Mouse (Mus musculus) stomach, embryonic 16.5 days (tissue): ENCODE results near the gene Mxra7. TPM values are rescaled to one million over a fixed set of nuclear protein-coding genes. Genes with fewer than 3 reads are reported as not detected.
"Not testable (repeated sequence)": the region's sequence is repeated elsewhere in the genome, so short reads cannot be mapped to it uniquely, and the experiment has no call there.

ENCODE experiments used
- ATAC-seq: fragments of 200-750 bp; cut with Nextera tagmentation; 2 replicates; pipeline ENCODE4 v1.8.0; 2017; ENCODE audit warnings: moderate number of reproducible peaks, moderate TSS enrichment; ENCODE audit not compliant: insufficient read depth, low FRiP score
- H3K27ac ChIP-seq: fragments of 300-500 bp; sonication (generic); 2 replicates; pipeline ENCODE4 v1.5.1; 2014; ENCODE audit warnings: low read length
- H3K27me3 ChIP-seq: fragments of 300-500 bp; sonication (generic); 2 replicates; pipeline ENCODE4 v1.6.1; 2014; ENCODE audit warnings: low read length, control low read depth, mixed read lengths; ENCODE audit not compliant: control insufficient read depth, insufficient read depth
- H3K36me3 ChIP-seq: fragments of 300-500 bp; sonication (generic); 2 replicates; pipeline ENCODE4 v1.6.1; 2014; ENCODE audit warnings: low read length; ENCODE audit not compliant: control insufficient read depth, insufficient read depth
- H3K4me1 ChIP-seq: fragments of 300-500 bp; sonication (generic); 2 replicates; pipeline ENCODE4 v1.6.1; 2014; ENCODE audit warnings: low read length, control low read depth, mixed read lengths; ENCODE audit not compliant: control insufficient read depth, insufficient read depth
- H3K4me2 ChIP-seq: fragments of 300-500 bp; sonication (generic); 2 replicates; pipeline ENCODE4 v1.6.1; 2014; ENCODE audit warnings: low read depth, low read length, mixed read lengths
- H3K4me3 ChIP-seq: fragments of 300-500 bp; sonication (generic); replicated peaks from 2 replicates; pipeline ENCODE4 v1.5.1; 2014; ENCODE audit warnings: mild to moderate bottlenecking, low read length
- H3K9ac ChIP-seq: fragments of 300-500 bp; sonication (generic); 2 replicates; pipeline ENCODE4 v1.6.1; 2014; ENCODE audit warnings: low read length
- H3K9me3 ChIP-seq: fragments of 300-500 bp; sonication (generic); replicated peaks from 2 replicates; pipeline ENCODE4 v1.6.1; 2016; ENCODE audit warnings: low read length, control low read depth; ENCODE audit not compliant: control insufficient read depth
- WGBS: fragments of 180-500 bp; shearing (Covaris S2); extraction: QIAGEN DNeasy Blood & Tissue Kit; methylation state at CpG from one replicate; pipeline ENCODE4 v1.1.7; 2014; 5-methylcytosine and 5-hydroxymethylcytosine counted together
- polyA plus RNA-seq: library from polyadenylated mRNA; unstranded; fragments of >200 nt; fragmentation: Nextera tagmentation; extraction: Ambion mirVana; gene quantifications from 2 replicates; pipeline ENCODE4 v1.2.1, GENCODE M21; 2015

Gene Mxra7
- polyA plus RNA-seq, 1 experiment from 2014 or later: 15.7 TPM

GRCm38 (mm10) chr11:116848877-116849178, 21.0 kb upstream of the Mxra7 start:
- peaks cover 16% of the 10 kb centered on the region for H3K4me1 ChIP-seq
- 73% methylated on average over 2 of the region's 2 CpGs for WGBS
- not testable (repeated sequence) for H3K27ac ChIP-seq, H3K9me3 ChIP-seq, H3K27me3 ChIP-seq, H3K4me3 ChIP-seq, H3K9ac ChIP-seq, H3K4me2 ChIP-seq, H3K36me3 ChIP-seq, ATAC-seq

- Histone ChIP-seq H3K9ac (no peak overlapping the region), H3K4me1 (peaks cover 16% of the 10 kb centered on the region), H3K27me3 (no peaks in the 10 kb centered on the region), H3K36me3 (peaks cover 5% of the 10 kb centered on the region; the same call in 1 of the 2 replicates), H3K27ac (no peak overlapping the region), H3K9me3 (no peaks in the 10 kb centered on the region), H3K4me3 (no peak overlapping the region), H3K4me2 (no peak overlapping the region)
- 67% methylated on average over 5 of the region's 5 CpGs for WGBS
- ATAC-seq: no peak
Measured at GRCm38 (mm10) chr11:116848086-116848876, 20.4 kb upstream of the Mxra7 start.

- Histone ChIP-seq H3K4me1 (peaks cover 16% of the 10 kb centered on the region), H3K27ac (no peak overlapping the region; the same call in 1 of the 2 replicates), H3K36me3 (peaks cover 5% of the 10 kb centered on the region; the same call in 1 of the 2 replicates), H3K9ac (no peak overlapping the region), H3K4me3 (no peak overlapping the region), H3K4me2 (no peak overlapping the region), H3K9me3 (no peaks in the 10 kb centered on the region), H3K27me3 (no peaks in the 10 kb centered on the region)
- 95% methylated on average over 3 of the region's 3 CpGs for WGBS
- no peak for ATAC-seq
Measured at GRCm38 (mm10) chr11:116847187-116848085, 19.6 kb upstream of the Mxra7 start.

GRCm38 (mm10) chr11:116846593-116847181, 18.8 kb upstream of the Mxra7 start:
- peaks cover 20% of the 10 kb centered on the region for H3K4me1 ChIP-seq
- no peak overlapping the region for H3K9ac ChIP-seq
- 0 out of 2 replicates have a peak overlapping the region, but pooled peaks have one; percentile 18 for H3K27ac ChIP-seq
- no peak for ATAC-seq
- H3K36me3 ChIP-seq: peaks cover 5% of the 10 kb centered on the region; the same call in 1 of the 2 replicates
- no peak overlapping the region for H3K4me2 ChIP-seq
- WGBS: 73% methylated on average over 4 of the region's 4 CpGs
- H3K4me3 ChIP-seq: no peak overlapping the region
- H3K27me3 ChIP-seq: no peaks in the 10 kb centered on the region
- H3K9me3 ChIP-seq: no peaks in the 10 kb centered on the region

DNA sequence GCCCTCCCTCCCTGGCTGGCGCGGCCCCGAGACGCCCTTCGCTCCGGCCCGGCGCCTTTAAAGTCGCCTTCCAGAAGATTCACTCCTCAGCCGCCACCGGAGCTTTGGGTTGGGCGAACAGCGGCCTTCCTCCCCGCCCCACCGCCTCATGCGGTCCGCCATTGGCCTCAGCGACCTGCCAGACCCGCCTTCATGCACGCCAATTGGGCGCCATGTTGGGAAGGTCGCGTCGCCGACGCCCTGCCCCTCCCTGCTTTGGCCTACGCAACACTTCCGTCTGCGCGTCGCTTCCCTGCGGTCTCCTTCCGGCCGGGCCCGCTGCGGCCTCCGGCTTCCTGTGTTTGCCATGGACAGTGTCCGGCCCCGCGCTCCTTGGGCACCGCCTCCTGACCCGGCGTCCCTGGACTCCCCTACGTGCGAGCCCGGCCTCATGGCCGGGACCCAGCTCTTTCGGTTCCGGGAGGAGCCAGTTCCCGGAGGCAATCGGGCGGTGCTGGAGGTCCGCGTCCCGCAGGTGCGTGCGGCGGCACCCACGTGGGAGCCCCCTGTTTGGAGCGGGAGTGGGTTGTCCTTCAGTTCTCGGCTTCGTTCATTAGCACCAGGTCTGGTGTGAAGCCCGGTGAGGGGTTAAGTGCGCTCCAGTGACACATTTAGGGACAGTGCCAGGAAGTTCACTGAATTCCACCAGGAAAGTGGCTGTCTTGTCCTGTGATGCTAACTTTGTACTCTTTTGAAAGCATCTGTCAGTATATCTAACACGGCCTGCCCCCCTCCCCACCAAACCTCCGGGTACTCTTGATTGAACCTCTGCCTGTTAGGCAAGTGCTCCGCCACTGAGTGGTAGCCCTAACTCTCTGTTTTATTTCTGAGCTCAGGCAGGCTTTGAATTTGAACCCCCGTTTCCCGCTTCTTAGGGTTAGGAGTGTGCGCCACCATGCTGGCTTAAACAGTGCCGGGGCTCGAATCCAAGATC, 15.7 kb upstream of the Mxra7 start, which contains the start of the genes Mettl23 and Jmjd6:
Gene Mettl23, plus strand, starts transcription at position 18 of the 973 bp plus-strand sequence.
Gene Jmjd6, minus strand, starts transcription at position 189 of the 973 bp plus-strand sequence.
- peak within 1 kb of the TSS; percentile 92 for H3K4me2 ChIP-seq
- H3K4me3 ChIP-seq: peak within 1 kb of the TSS; percentile 91
- no peaks in the 10 kb centered on the region for H3K9me3 ChIP-seq
- peaks cover 36% of the 10 kb centered on the region for H3K4me1 ChIP-seq
- under 1% methylated on average over 72 of the region's 72 CpGs for WGBS
- H3K36me3 ChIP-seq: peaks cover 16% of the 10 kb centered on the region
- H3K27ac ChIP-seq: peak within 1 kb of the TSS; percentile 100
- ATAC-seq: peak; percentile 95
- H3K9ac ChIP-seq: peak within 1 kb of the TSS; percentile 91
- H3K27me3 ChIP-seq: no peaks in the 10 kb centered on the region

GRCm38 (mm10) chr11:116842531-116843260, 14.8 kb upstream of the Mxra7 start:
- H3K9me3 ChIP-seq: no peaks in the 10 kb centered on the region
- peak overlapping the region; percentile 91 for H3K9ac ChIP-seq
- WGBS: under 1% methylated on average over 73 of the region's 73 CpGs
- H3K4me3 ChIP-seq: peak overlapping the region; percentile 91
- H3K4me2 ChIP-seq: peak overlapping the region; percentile 92
- peaks cover 35% of the 10 kb centered on the region for H3K4me1 ChIP-seq
- H3K27ac ChIP-seq: peak overlapping the region; percentile 100
- peak; percentile 75 for ATAC-seq
- H3K27me3 ChIP-seq: no peaks in the 10 kb centered on the region
- peaks cover 23% of the 10 kb centered on the region for H3K36me3 ChIP-seq

DNA sequence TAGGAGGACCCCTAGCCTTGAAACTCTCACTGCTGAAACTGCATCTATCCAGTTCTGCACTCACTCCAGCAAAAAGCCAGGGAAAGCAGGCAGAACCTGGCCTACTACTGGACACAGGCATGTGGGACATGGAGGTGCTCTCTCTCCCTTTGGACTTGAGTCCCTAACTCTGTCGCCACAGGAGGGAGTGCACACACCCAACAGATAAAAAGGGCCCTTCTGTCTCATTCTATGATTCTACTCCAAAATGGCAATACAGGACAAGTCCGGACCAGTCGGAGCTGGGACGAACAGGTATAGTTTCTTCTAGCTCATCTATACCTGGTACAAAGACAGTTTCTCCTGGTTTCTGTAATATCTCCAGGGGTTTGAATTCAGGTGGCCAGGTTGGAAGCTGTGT, 12.9 kb upstream of the Mxra7 start:
- Histone ChIP-seq H3K4me3 (peak overlapping the region; percentile 91), H3K36me3 (peaks cover 39% of the 10 kb centered on the region), H3K4me1 (peaks cover 35% of the 10 kb centered on the region), H3K9me3 (no peaks in the 10 kb centered on the region), H3K4me2 (peak overlapping the region; percentile 92), H3K27ac (no peak overlapping the region), H3K27me3 (no peaks in the 10 kb centered on the region), H3K9ac (peak overlapping the region; percentile 91)
- WGBS: 80% methylated on average over 4 of the region's 4 CpGs
- ATAC-seq: no peak

GRCm38 (mm10) chr11:116839601-116840000, 11.8 kb upstream of the Mxra7 start:
- H3K4me3 ChIP-seq: no peak overlapping the region

More at GRCm38 (mm10) chr11:116839601-116840000, 11.8 kb upstream of the Mxra7 start:
- Histone ChIP-seq H3K9me3 (no peaks in the 10 kb centered on the region), H3K27ac (no peak overlapping the region), H3K4me2 (no peak overlapping the region), H3K9ac (peak overlapping the region; percentile 41; the same call in 1 of the 2 replicates), H3K36me3 (peaks cover 44% of the 10 kb centered on the region), H3K27me3 (no peaks in the 10 kb centered on the region), H3K4me1 (peaks cover 35% of the 10 kb centered on the region)
- WGBS: 73% methylated on average over 7 of the region's 7 CpGs
- ATAC-seq: no peak
